Mouse (Mus musculus) heart, postnatal 4 days (tissue): ENCODE measurements around the gene Tmed2. TPM values are rescaled to one million over a fixed set of nuclear protein-coding genes. Genes with fewer than 3 reads are reported as not detected.
A peak's percentile ranks its signal among the peaks of the same experiment; 100 is the strongest.
"Not testable (repeated sequence)": the region's sequence is repeated elsewhere in the genome, so short reads cannot be mapped to it uniquely, and the experiment has no call there.

ENCODE experiments used
- DNase-seq: peaks from one replicate; pipeline ENCODE4 v3.0.0; 2021
- total RNA-seq, 2 experiments: library from RNA; stranded (reverse); gene quantifications; 2 replicates each; pipeline ENCODE4 v1.2.3; 2021

The Tmed2 gene
- total RNA-seq, 2 experiments from 2014 or later: 217 to 226 TPM

DNA sequence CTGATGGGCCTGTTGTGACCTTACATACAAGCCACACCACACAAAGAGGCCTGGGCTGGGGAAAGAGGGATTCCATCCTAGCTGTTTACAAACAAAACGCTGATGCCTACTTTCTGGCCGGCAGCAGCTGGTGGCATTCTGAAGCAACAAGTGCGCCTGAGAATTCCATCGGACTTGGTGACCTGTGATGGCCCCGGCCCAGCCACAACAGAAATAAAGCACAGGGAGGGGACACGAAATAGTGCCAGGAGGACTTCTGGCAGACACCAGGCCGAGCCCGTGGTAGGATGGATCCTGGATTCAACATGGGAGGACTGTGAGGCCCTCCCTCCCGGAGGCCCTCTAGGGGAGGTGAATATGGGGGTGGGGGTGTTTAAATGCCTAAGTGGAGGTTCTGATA is 11.7 kb upstream of the Tmed2 start:
- peak; percentile 58 for DNase-seq

DNA sequence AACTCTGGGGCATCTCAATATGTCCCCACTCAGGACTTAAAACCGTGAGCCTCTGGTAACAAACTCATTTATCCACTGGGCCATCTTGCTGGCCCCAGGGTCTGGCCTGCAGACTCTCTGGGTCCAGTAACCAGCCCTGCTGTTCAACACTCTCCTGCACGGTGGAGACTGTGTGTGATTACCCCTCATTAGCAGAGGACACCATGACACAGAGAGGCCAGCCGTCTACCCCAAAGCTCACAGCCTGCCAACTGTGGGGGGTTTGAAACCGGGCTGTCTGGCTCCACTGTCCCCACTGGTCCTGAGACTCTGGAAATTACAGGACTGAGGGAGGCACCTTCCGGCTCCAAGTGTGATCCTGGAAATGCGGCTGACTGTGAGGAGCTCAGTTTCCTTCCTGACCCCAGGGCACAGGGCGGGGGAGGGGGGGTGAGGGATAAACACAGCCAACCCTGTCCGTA is 11.3 kb upstream of the Tmed2 start:
- peak; percentile 49 for DNase-seq

DNA sequence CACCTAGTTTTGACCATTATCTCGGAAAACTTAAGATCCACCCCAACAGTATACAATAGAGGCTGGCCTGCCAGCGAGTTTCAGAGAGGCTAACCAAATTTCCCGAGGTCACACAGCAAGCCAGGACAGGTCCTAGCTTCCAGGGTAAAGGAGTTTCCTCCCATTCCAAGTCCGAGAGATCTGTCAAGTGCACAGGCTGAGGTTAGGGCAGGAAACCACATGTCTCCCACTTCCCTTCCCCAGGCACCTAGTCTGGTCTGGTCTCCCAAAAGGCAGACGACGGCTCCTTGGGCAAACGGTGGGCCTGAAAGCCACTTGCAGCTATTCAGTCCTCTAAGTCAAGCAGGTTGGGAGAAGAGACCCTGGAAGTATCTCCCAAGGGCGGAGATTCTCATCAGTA is 10.8 kb upstream of the Tmed2 start:
- DNase-seq: no peak

DNA sequence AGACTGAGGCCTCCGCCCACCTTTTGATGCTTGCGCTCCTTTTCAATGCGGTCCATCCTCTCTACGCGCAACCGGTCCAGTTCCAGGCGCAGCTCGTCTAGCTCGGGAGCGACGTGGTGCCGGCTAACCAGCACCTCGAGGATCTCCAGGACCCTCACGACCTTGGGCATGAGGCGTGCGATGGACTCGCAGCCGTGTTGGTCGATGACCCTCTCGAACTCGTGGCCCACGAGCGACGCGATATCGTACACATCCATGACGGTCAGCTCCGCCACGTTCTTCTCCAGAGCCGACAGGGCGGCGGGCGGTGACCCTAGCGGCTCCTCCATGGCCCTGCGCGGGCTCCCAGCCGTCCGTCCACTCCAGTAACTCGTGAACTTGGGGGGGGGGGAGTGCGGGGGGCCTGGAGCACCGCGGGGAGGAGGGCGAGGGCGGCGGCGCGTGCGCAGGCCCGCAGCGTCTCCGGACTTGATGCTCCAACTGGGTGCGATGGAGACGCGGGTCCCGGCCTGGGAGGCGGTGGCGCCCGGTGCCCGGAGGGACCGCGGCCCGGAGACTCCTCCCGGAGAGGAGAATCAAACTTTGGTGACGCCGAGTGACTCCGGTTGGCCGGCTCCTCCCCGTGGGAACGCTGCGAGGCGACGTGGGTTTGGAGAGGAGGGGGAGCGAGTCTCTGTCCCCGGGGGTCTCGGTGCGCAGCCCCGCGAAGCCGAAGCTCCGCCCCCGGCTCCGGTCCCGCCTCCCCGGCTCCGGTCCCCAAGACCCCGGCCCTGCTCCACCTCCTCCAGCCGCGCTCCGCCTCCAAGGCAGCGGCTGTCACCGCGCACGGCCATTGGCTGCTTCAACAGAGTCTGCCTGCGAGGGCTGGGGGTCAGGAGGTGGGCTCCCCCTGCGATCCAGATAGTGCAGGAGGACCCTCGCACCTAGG is 9.6 kb upstream of the Tmed2 start, which contains the start of gene Rilpl1:
Rilpl1 (minus strand) TSS at position 737 of the 928 bp plus-strand sequence.
- peak; percentile 91 for DNase-seq

DNA sequence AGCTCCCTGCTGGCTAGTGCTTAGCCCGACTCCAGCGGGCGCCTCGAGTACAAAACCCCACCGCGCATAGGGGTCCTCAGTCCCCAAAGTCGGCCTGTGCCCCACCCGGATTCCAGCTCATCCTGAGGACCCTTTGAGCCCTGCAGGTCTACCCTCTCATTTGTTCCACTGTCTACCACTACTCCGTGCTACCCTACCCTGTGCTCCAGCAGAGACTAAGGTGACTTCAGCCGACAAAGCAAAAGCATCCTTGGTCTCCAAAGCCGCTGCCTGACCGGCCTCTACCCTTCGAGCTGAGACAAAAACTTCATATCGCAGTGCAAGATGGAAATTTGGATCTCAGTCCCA is 8.9 kb upstream of the Tmed2 start:
- DNase-seq: no peak

DNA sequence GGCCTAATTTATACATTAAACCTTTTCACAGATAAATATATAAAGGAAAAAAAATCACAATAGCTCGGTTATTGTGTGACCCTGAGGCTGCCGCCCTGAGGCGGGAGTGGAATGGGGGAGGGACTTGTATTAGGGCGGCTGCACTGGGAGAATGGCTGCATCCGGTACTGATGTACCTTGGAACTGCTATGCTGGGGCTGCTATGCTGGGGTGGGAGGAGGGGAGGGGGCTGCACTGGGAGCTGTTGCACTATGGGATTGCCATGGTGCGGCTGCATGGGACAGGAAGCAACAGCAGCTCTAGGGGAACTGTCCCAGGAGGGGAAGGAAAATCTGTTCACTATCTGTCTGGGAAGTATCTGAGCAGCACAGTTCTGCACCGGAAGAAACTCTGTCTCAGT is 8.0 kb upstream of the Tmed2 start:
- peak; percentile 39 for DNase-seq

DNA sequence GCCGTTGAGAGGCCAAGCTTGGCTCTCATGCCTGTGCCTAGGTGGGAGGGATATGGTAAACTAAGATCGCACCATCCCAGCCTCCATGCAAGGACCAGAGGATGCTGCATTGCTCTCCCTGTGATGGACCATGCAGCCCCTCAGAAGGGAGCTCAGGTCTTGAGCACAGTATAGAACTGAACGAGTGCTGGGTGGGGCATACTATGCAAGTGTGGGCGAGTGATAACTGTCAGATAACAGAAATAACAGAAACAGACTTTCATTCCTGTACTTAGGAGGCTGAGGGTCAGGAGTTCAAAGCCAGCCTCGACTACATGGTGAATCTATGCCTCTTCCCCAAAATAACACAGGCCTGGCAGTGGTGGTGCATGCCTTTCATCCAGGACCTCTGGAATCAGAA is 5.5 kb upstream of the Tmed2 start:
- no peak for DNase-seq

DNA sequence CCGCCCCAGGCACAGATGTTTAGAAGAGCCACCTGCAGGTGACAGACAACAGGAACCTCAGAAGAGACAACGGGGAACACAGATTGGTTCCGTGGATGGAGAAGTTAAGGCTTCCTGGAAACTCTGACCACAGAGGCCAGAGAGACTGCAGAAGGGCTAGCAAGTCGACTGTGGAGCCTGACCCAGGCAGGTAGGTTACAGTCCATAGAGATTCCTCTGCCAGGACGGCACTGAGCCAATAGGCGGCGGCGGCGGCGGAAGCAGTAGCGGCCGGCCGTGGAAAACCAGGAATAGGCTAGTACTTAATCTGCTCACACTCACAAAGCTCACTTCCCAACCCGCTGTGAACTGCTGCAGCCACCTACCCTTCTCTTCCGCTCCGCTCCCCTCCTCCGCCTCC is 3.7 kb upstream of the Tmed2 start:
- DNase-seq: peak; percentile 75

DNA sequence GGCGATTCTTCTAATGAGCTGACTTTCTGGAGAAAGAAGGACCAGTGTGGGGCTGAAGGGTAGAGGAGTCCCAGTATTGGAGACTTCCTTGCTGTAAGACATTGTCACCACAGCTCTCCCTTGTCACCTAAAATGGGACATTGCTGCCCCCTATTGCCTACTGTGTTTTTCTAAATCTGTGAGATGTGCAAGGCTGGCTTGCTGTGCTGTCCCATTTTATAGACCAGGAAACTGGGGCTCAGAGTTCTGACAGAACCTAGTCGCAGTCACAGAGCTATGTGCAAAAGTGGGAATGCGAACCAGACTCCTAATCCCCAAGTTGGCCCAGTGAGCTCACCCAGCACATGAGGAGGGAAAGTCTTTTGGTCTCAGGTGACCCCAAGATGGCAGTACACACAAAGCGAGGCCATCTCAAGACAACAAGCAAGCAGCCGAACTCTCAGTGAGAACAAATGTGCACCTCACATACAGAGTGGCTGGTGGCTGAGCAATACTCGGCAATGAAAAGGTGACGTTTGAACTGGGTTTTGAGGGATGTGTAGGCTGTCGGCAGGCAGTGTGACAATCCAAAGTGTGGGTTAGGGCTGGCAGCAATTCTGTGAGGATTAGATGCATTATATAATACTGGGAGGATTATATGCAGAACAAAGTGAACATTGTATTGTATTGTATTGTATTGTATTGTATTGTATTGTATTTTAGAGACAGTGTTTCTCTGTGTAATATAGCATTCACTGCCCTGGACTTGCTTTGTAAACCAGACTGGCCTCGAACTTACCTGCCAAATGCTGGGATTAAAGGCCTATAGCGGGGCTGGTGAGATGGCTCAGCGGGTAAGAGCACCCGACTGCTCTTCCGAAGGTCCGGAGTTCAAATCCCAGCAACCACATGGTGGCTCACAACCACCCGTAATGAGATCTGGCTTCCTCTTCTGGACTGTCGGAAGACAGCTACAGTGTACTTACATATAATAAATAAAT is 1.4 kb upstream of the Tmed2 start:
- DNase-seq: peak; percentile 72

DNA sequence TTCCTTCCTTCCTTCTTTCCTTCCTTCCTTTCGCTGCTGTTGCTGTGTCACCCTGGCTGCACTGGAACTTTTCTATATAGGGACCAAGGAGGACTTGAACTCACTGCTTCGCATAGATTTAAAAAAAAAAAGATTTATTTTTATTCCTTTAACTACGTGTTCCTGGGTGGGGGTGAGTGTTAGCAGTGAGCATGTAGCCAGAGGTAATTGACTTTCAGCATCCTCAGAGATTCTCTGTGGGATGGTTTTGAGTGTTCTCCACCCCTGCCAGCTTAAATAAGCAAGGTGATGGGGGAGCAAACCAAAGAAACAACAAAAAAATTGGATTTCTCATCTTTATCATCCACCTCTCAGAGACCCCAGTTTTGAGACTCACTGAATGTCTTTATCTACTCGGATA is 590 bp upstream of the Tmed2 start:
- no peak for DNase-seq

DNA sequence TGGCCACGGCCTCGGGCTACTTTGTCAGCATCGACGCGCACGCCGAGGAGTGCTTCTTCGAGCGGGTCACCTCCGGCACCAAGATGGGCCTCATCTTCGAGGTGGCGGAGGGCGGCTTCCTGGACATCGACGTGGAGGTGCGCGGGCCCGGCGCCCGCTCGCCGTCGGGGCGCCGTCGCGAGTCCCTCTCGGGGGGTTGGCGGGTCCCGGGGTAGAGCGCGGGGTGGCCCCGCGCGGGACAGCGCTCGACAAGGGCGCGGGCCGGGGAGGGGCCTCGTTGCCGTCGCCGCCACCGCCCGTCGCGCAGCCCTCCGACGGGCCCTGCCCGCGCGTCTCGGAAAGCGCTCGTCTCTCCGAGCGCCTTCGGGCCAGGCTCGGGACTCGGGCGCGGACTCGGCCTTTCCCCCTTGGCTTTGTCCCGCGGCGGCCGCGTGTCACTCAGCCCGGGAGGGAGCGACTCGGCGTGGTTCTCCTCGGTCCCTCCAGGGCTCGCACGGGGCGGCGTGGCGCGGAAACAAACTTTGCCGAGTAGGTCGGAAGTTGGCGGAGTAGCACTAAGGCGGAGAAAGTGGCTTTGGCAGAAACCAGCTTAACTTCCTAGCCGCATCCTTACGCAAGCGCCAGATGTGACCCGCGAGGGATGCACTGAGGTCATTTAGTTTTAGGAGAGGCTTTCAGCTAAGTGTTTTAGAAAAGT is 558 bp downstream of the Tmed2 start:
- DNase-seq: peak; percentile 82

DNA sequence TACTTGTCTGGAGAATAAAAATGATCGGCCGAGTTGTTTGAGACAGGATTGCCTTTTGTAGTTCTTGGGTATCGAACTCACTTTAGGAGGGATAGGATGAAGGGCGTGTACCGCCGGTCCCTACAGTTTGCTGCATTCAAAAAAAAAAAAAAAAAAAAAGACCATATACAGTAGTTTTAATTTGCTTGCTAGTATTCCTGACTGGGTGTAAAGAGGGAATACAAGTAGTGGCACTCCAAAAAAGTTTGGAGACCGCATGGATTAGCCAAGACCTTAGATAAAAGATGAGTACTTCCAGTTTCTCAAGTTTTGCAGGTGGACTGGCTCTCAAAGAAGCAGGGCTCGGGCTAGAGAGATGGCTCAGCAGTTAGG is 1.1 kb downstream of the Tmed2 start:
- DNase-seq: no peak

DNA sequence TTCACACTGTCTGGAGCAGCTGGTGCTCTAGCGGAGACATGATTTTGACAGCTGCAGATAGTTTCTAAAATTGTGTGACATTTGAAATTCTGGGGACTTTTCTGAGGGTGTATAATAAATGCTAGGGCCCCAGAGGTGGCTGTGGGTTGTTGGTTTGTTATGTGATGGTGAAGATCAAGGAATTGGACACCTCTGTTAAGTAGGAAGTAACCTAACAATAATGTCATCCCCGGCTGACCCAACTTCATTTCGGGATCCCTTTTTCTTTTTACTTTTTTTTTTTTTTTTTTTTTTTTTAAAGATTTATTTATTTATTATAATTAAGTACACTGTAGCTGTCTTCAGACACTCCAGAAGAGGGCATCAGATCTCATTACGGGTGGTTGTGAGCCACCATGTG is 10.2 kb downstream of the Tmed2 start:
- DNase-seq: not testable (repeated sequence)

DNA sequence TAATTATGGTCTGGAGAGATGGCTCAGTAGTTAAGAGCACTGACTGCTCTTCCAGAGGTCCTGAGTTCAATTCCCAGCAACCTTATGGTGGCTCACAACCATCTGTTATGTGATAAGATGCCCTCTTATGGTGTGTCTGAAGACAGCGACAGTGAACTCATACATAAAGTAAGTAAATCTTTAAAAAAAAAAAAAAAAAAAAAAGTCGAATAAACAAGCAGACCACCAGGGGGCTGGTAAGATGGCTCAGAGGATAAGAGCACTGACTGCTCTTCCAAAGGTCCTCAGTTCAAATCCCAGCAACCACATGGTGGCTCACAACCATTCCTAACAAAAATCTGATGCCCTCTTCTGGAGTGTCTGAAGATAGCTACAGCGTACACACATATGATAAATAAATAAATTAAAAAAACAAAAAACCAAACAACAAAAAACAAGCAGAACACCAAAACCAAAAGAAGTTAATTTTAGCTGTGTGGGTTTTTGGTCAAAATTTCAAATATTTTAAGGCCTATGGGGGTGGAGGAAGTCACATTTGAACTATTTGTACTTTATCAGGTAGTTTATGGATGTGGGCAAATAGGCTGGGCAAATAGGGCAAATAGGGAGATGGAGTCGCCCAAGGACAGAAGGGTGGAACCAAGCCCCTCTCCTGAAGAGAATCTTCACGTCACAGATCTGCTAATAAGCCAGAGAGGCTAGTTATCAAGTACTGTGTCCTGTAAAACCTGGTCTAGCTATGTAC is 11.0 kb downstream of the Tmed2 start:
- not testable (repeated sequence) for DNase-seq

DNA sequence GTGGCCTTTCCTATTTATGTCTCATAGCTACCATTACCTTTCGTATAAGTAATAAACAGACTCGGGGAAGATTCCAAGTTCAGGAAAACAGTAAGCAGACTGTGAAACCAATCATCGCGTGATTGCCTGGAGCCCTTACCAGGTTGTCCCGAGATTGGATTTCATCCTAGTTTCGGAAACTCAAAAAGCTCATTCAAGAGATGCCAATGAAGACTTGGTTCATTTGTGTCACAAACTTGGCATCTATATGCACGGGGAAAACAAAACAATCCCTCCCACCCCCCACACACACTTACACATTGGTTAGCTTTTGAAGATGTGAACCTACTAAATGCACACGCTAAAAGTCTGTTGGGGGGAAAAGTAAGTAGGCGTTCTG is 11.6 kb downstream of the Tmed2 start:
- DNase-seq: no peak

DNA sequence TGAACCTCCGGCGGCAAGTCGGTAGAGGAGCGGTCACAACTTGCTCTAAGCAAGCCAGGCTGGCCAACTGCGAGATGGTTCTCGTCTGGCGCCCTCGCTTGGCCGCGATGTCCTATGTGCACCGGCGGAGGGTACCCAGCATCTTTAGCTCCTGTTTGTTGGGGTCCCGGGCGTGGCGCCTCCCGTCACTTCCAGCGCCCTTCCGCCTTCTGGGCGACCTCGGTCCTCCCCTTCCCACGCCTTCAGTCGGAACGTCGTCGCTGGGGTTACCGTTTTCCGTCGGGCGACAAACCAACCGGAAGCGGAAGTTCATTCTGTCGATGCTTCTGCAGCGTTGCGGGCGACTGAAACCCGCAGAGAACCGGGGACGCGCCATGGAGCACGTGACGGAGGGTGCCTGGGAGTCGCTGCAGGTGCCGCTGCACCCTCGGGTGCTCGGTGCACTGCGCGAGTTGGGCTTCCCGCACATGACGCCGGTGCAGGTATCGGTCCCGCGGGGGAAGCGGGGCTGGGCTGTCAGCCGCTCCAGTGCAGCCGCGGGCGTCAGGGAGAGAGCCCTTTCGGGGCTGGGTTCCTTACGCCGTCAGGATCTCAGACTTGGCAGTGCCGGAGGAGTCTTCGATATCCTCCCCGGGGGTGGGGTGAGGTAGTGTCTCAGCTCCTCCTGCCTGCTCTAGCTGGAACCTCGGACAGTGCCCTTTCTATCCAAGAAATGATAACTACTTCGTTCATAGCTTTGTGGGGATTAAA is 12.2 kb downstream of the Tmed2 start, which contains the start of gene Ddx55:
Ddx55 (plus strand) TSS at position 307 of the 750 bp plus-strand sequence.
- peak; percentile 94 for DNase-seq

DNA sequence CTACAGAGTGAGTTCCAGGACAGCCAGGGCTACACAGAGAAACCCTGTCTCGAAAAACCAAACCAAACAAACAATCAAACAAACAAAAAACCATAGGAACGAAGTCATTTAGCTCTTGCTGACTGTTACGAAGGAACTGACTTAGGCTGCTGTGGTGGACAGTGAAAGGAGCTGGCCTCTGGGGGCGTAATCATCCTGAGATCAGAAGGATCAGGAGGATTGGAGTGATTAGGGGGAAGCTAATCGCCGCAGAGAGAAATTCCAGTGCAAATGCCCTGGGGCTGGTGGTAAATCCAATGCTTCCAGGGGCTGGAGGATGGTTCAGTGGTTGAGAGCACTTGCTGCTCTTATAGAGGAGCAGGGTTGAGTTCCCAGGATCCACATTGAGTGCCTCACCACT is 13.1 kb downstream of the Tmed2 start:
- no peak for DNase-seq

DNA sequence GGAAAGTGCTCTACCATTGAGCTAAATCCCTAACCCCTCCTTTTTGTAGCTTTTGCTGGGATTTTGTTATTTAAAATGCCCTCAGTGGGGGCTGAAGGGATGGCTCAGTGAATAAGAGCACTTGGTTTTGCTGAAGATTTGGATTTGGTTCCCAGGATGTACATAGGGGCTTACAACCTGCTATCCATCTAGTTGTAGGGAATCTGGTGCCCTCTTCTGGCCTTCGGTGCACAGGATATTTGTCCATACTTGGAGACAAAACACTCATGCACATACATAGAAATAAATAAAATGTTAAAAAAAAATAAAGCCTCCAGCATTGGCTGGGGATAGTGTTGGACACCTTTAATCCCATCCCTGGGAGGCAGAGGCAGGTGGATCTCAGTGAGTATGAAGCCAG is 14.7 kb downstream of the Tmed2 start:
- DNase-seq: peak; percentile 37

DNA sequence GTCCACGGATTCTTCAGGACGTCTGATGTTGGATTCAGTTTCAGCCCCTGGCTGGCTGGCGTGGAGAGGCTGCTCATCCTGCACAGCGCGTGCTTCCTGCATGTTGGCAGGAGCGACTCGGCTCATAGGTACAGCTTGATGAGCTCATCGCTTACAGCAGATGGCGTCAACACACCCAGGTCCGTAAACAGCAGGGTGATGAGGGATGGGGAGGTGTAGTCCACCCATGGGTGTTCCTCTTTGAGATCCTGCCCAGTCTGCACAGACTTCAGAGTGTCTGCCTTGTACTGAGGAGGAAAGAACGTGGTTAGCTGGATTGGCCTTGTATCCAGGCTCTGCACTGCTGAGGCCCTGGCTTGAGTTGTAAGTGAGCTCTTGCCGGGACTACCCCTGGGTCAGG is 30.6 kb downstream of the Tmed2 start:
- DNase-seq: no peak

DNA sequence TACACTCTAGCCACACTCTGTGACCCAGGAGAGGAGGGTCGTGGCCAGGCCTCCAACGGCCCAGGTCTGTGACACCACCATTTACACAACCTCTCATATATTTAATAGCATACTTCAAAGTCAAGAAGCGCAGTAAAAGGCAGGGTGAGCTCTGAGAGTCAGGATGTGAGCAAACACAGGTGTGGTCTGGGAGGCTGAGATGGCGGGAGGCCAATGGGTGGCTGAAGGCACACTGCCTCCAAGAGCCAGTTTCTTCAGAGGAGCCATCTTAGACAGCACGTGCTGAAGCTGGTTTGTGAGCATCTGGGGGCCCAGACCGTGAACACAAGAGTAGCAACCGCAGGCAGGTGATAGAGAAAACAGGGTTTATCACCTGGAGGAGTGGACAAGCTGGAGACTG is 35.0 kb downstream of the Tmed2 start:
- no peak for DNase-seq
